Mouse (Mus musculus) lung, postnatal 10 days (tissue): ENCODE results near the gene Atp12a.

Experiments used
- DNase-seq: peaks from one replicate; pipeline ENCODE4 v3.0.0; 2021

Gene Atp12a

GRCm38 (mm10) chr14:56382366-56382765, 17.5 kb downstream of the Atp12a start:
- DNase-seq = no peak

- no peak for DNase-seq
Measured at GRCm38 (mm10) chr14:56390247-56390646, 25.4 kb downstream of the Atp12a start.

- peak; percentile 19 for DNase-seq
Measured at GRCm38 (mm10) chr14:56393704-56394312, 28.9 kb downstream of the Atp12a start.

GRCm38 (mm10) chr14:56398001-56398400, 33.1 kb downstream of the Atp12a start:
- peak; percentile 64 for DNase-seq

GRCm38 (mm10) chr14:56402311-56403071, 37.6 kb downstream of the Atp12a start, which contains the start of gene Rnf17:
Gene Rnf17, plus strand, starts transcription at chr14:56402581.
- DNase-seq = peak; percentile 4

GRCm38 (mm10) chr14:56403072-56403375, 38.2 kb downstream of the Atp12a start:
- DNase-seq = no peak
